Mouse (Mus musculus) spleen, adult 2 months (tissue): ENCODE data around the gene Hrk.

Experiments used
- CTCF ChIP-seq: fragments of 200-500 bp; IDR thresholded peaks from 2 replicates; pipeline ENCODE4 v1.5.1; 2011; ENCODE audit warnings: mild to moderate bottlenecking, inconsistent platforms; ENCODE audit not compliant: insufficient read depth, insufficient read length, insufficient replicate concordance; ENCODE audit errors: extremely low read depth
- POLR2A ChIP-seq: fragments of 200-500 bp; IDR thresholded peaks from 2 replicates; pipeline ENCODE4 v1.6.1; 2011; ENCODE audit warnings: low read depth, low read length, inconsistent platforms

- TF ChIP-seq CTCF: no peak
- no peak for TF ChIP-seq POLR2A
Observed at GRCm38 (mm10) chr5:118170888-118171529, 6.6 kb downstream of the Hrk start.
